Mouse (Mus musculus): ENCODE results near the gene Smc3.
"Not testable (repeated sequence)": the region's sequence is repeated elsewhere in the genome, so short reads cannot be mapped to it uniquely, and the experiment has no call there.

The Smc3 gene

DNA sequence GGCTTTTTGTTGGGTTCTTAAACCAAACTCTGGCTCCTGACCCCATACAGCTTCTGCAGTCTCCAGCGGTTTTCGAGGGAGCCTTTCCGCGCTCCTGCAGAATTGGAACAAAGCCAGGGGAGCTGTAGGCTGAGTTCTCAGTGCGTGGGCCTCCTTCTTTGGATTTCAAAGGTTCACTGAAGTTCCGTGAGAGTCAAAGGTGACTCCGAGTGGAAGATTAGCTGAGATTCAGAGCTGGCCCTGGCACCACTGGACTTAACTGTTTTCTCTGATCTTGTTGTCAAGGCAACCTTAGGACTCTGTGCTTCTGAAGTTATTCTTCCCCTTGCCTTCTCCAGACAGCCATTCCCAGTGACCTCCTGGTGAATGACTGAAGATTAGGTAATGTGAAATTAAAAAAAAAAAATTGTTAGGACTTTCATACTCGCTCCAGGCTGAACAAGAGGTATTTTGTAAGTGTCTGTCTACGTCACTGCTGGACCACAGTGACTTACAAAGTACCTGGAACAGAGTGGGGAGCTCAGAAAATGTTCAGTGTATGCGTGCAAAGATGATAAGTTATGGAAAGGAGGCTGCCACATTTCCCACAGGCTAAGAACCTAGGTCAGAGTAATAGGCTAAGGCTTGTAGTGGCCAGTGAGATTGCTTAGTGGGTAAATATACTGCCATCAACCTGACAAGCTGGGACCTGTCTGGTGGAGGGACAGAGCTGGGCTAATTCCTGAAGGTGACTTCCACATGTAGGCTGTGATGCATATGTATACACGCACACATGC, 23.0 kb upstream of the Smc3 start:
- DNase-seq (ENCODE audit: low spot score), result peak; percentile 57

GRCm38 (mm10) chr19:53578597-53579252, 21.5 kb upstream of the Smc3 start:
- DNase-seq (ENCODE audit: low spot score), result peak; percentile 65

GRCm38 (mm10) chr19:53580271-53580670, 19.9 kb upstream of the Smc3 start:
- not testable (repeated sequence) for DNase-seq (ENCODE audit: low spot score)

DNA sequence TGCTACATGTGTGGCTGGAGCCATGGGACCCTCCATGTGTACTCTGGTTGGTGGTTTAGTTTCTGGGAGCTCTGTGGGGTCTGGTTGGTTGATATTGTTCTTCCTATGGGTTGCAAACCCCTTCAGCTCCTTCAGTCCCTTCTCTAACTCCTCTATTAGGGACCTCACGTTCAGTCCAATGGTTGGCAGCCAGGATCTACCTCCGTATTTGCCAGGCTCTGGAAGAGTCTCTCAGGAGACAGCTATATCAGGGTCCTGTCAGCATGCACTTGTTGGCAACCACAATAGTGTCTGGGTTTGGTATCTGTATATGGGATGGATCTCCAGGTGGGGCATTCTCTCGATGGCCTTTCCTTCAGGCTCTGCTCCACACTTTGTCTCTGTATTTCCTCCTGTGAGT, 12.5 kb upstream of the Smc3 start:
- DNase-seq (ENCODE audit: low spot score), result not testable (repeated sequence)

- DNase-seq (ENCODE audit: low spot score), result not testable (repeated sequence)
Observed at GRCm38 (mm10) chr19:53588968-53589367, 11.2 kb upstream of the Smc3 start, which contains the start of gene Nutf2-ps1. TSS of gene Nutf2-ps1 (minus strand) at chr19:53589068.

DNA sequence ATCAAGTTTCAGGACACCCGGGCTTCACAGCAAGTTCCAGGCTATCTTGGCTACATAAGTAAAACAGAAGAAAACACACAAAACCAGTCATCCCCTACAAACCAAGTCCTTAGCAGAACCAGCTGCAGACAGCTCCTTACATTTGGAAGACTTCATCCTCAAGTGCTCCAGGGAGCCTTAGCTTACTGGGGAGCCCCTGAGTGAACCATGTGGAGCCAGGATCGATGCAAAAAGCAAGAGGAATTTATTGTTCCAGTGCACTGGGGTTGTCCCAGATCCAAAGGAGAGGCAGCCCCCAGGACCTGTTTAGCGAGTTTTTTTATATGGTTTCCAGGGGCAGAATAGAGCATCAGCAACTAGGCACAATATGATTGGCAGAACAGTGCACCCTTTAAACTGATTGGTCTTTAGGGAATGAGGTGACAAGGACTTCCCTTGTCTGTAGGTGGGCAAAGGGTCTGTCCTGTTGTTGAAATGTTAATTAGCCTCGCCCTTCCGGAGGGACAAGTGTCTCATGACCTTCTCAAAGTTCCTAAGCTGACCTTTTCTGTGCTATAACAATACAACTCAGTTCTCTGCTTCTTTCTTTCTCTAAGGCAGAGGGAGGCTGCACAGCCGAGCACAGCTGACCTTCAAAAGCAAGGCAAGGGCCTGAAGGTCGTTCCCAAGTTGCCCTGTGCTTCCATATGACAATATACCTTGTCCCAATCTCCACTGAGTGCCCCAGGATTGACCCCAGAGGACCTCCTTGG, 3.3 kb upstream of the Smc3 start:
- no peak for DNase-seq (ENCODE audit: low spot score)

DNA sequence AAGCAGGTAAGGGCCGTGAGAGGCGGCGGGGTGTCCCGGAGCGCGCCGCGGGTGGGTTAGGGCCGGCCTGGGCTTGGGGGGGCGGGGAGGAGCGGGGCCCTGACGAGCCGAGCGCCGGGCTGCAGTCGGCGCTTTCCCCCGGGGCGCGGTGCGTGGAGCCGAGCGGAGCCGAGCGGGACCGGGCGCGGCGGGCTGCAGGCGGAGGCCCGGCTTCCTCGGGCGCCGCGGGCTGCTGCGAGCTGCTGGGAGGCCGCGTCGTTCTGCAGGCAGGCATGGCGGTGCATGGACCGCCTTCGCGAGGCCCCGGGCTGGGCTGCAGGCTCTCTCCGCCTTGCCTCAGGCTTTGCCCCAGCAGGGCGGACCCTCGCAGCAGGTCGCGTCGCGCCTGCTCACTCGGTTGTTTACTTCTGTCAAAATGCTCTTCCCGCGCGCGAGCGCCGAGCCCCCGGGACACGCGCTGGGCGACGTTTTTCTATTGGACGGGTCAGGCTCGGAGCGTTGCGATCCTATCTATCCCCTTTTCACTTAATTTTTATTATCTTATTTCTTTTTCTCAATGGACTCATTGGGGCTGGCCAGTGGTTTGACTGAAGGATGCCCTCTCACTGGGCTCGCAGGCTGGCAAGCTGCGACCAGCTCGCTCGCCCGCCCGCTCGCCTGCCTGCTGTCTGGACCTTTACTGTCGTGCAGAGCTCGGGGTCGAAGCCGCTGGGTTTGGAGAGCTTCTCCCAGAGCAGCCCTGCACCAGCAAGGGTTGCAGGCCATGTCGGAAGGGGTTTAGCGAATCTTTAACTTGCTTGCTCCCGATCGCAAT, 558 bp downstream of the Smc3 start:
- DNase-seq (ENCODE audit: low spot score), result peak; percentile 72

DNA sequence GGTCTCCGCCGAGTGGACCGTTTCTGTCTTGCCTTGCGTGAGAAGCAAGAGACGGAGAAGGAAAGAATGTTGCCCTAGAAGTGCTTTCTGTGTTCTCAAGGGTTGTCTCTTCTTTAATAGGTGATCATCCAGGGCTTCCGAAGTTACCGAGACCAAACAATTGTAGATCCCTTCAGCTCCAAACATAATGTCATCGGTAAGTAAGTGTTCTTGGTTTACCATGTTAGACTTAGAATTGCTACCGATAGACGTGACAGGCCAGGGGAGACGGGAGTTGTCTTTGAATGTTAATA, 1.1 kb downstream of the Smc3 start:
- DNase-seq (ENCODE audit: low spot score), result no peak

GRCm38 (mm10) chr19:53608921-53609320, 8.7 kb downstream of the Smc3 start:
- no peak for DNase-seq (ENCODE audit: low spot score)

GRCm38 (mm10) chr19:53621681-53622080, 21.5 kb downstream of the Smc3 start:
- DNase-seq (ENCODE audit: low spot score), result no peak

GRCm38 (mm10) chr19:53638041-53638440, 37.8 kb downstream of the Smc3 start:
- DNase-seq (ENCODE audit: low spot score), result no peak

GRCm38 (mm10) chr19:53638727-53639126, 38.5 kb downstream of the Smc3 start:
- DNase-seq (ENCODE audit: low spot score), result no peak

- DNase-seq (ENCODE audit: low spot score), result no peak
Observed at GRCm38 (mm10) chr19:53644020-53644595, 43.9 kb downstream of the Smc3 start.

GRCm38 (mm10) chr19:53647301-53647700, 47.1 kb downstream of the Smc3 start:
- DNase-seq (ENCODE audit: low spot score), result no peak

DNA sequence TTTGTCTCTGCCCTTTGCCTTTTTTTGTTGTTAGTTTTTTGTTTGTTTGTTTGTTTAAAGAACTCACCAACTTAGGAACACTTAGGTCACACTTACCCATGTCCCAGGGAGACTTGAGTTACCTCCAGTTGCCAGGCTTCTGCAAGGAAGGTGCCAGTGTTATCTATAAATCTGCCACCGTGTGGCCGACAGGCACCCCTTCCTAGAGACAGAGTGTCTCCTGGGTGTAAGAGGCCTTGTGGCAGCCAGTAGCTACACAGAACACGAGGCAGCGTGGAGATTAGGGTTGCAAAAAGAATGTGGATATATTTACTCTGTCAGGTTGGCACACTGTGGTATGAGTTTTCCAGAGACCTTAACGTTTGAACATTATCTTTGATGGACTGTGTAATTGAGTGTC, 47.9 kb downstream of the Smc3 start:
- DNase-seq (ENCODE audit: low spot score), result no peak

- peak; percentile 75 for DNase-seq (ENCODE audit: low spot score)
Observed at GRCm38 (mm10) chr19:53648802-53649236, 48.6 kb downstream of the Smc3 start.

DNA sequence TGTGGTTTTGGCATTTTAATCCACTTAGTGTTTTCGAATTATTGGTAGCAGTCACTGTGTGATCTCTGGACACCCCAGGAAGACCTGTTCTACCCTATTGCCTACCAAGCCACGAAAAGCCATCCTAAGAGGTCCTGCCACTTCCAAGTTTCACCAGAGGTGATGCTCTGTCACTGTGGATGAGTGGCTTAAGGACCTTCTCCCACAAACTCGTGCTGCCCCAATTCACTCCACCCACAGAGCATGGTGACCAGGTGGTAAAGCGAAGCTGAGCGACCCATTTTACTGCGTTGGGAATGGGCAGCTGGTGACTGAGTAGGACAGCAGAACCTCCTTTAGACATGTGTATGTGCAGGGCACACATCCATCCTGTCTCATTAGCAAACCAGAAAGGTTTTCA, 49.2 kb downstream of the Smc3 start:
- no peak for DNase-seq (ENCODE audit: low spot score)

DNA sequence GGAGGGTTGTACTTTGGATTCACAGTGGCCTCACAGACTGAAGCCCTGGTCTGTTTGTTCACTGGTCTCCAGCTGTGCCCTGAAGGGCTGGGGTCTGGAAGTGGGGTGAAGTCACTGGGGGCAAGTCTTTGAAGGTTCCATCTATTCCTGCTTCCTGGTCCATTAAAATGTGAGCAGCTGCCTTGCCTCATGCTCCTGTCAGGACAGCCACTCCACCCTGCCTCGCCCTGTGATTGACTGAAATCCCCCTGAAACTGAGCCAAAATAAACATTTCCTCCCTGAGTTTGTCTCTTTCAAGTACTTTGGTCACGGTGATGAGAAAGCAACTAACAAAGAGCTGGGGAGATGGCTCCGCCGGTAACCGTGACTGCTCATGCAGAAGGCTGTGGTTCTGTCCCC, 49.6 kb downstream of the Smc3 start:
- no peak for DNase-seq (ENCODE audit: low spot score)

GRCm38 (mm10) chr19:53650921-53651320, 50.7 kb downstream of the Smc3 start:
- no peak for DNase-seq (ENCODE audit: low spot score)

DNA sequence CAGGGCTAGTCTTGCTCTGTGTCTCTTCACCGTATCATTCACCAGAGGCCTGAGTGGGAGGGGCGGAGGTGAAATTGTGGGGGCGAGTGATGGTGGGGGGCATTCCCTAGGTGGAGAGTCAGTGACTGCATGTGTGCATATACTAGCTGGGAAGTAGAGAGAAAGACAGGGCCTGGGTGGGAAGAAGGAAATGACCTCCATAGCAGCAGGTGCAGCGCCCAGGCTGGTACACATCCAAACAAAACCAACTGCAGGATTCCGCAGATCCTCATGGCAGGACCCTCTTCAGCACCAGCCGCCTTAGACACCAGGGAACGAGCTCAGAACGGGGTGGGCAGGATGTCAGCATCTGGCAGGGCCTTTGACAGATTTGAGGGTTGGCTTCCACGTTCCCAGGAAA, 52.1 kb downstream of the Smc3 start:
- DNase-seq (ENCODE audit: low spot score), result no peak

GRCm38 (mm10) chr19:53653624-53654467, 53.6 kb downstream of the Smc3 start:
- DNase-seq (ENCODE audit: low spot score), result peak; percentile 67

All from testis, postnatal 10 days (tissue).